Mouse (Mus musculus): ENCODE data around the gene Cdkn2aip. TPM values are rescaled to one million over a fixed set of nuclear protein-coding genes. Genes with fewer than 3 reads are reported as not detected.

The Cdkn2aip gene
- total RNA-seq, 1 experiment from 2014 or later = 12.7 TPM

Other genes starting within 250 kb of the Cdkn2aip start
- gene Trappc11, start 180.5 kb downstream of the Cdkn2aip start, total RNA-seq (2021) = 33.1 and 33.5 TPM in 2 replicates
- gene Rwdd4a, start 180.3 kb downstream of the Cdkn2aip start, total RNA-seq (2021) = 59.7 and 60.9 TPM in 2 replicates
- gene Ing2, start 38.4 kb downstream of the Cdkn2aip start, total RNA-seq (2021) = 20.8 and 21.2 TPM in 2 replicates
- not detected in 2 replicates for gene Cldn24, start 108.2 kb upstream of the Cdkn2aip start, total RNA-seq (2021)
- 0.53 and 0.59 TPM in 2 replicates for gene Cldn22, start 110.5 kb upstream of the Cdkn2aip start, total RNA-seq (2021)